Mouse (Mus musculus): ENCODE results near the gene Chaf1a.

The Chaf1a gene

DNA sequence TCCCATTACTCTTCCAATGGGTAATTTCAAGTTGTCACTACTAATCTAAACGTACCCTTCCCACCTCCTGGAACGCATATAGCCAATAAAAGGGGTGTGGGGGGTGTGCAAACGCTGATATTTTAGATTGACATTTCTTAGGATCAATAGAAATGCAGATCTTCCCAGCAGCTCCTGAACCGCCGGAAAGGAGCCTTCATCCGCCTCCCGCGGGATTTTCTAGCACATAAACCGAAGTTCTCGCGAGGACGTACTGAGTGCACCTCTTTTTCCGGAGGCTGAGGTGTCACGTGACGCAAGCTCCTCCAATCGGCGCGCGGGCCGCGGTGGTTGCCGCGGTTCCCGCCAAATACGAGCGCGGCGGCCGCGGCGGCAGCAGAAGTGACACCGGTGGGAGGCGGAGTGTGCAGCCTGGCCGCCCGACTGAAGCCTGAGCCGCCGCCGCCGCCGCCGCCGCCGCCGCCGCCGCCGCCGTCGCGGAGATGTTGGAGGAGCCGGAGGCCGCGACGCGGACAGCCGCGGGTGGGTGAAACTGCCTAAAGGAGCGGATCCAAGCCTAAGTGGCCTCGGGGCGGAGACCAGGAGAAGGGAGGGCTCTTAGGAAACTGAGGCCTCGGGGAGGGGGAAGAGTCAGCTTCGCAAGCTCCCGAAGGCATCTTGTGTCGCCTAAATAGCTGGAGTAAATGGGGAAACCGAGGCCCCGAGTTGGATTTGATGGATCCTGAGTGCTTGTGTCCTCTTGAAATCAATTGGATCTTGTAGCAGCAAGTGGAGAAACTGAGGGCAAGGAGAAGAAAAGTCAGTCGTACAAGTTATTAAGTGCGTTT is at the start of gene Chaf1a:
Gene Chaf1a (plus strand): TSS at position 410 of the 827 bp plus-strand sequence.
- peak; percentile 91 to 97 for DNase-seq (ENCODE audit: low spot score in 2 of 2)

DNA sequence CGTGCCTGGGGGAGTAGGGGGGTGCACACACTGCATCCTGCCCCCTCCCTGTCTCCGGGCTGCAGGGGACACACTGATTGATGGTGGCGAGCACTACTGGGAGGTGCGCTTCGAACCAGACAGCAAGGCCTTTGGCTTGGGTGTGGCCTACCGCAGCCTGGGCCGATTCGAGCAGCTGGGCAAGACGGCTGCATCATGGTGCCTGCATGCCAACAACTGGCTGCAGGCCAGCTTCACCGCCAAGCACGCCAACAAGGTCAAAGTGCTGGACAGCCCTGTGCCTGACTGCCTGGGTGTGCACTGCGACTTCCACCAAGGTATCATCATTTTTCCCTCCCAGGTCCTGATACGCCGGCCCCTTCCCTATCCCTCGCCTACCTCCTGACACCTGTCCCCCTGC is 44.2 kb upstream of the Chaf1a start:
- DNase-seq (ENCODE audit: low spot score in 2 of 2): peak in 1 of 2 experiments; percentile 57

DNA sequence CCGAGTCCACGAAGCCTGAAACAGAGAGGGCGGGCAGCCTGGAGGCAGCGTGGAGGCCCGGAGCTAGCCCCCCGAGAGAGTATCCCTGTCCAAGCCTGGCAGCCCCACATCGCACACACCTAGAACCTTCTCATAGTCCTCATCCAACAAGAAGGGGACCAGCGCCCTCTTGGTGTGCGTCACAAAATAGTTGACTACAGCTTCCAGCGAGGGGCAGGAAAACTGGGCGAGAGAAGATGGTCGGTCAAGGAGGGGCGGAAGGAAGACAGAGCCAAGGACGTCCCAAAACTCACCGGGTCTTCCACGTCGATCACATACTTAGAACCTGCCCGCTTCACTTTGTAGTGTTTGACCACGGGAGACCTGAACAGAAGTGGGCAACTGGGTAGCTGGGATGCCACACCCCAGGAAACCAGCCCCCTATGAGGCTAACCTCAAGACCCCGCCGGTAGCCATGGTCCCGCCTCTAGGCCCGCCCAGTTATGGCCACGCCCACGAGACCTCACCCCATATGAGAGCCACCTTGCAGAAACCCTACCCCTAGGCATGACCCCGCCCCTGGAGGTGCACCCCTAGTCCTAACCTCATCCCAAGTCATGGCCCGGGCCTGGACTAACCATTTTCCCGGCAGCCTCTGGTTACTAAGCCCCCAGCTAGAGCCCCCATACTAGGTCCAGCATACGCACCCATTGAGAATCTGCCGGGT is 40.3 kb upstream of the Chaf1a start:
- DNase-seq (ENCODE audit: low spot score in 2 of 2): no peak

DNA sequence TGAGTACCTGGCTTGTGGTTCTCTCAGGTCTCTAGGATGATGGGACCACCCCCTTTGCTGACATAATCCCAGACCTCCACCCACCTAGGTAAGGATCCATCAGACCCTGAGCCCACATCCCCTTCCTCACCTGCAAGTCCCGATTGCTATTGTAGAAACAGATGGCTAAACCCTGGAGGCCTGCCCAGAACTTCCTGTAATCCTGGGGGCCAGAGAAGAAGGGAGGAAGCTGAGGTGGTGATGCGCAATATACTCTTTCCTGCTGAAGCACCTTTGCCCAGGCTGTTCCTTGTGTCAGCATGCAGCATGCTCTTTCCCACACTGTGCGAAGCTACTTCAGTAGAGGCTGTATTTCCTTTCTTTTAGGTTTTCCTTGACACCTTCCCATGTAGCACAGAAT is 37.2 kb upstream of the Chaf1a start:
- DNase-seq (ENCODE audit: low spot score in 2 of 2): no peak

DNA sequence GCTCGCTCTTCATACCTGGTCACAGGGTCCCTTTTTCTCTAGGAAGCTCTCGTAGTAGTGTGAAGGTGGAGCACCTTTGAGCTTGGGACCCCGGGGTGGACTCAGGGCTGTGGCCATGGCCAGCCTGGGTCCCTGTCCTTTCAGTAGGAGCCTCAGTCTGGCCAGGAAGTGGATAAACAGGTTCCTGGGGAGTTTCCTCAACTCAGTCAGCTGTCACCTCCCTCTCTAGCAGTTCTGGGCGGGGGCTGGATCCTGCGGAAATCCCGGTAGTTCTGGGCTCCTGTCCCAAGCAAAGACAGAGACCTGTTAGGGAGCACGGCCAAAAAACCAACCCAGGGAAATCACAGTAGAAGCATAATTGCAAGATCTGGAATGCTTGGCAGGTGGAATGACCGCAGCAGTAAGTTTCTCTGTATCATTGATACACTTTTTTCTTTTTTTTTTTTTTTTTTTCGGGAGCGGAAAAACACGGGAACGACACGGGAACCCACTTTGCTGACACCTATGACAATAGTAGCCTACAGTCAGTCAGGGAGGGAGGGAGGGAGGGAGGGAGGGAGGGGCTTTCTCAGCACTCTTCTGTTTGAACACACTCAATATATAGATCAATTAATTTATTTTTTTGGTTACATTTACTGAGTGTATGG is 34.7 kb upstream of the Chaf1a start, which contains the start of the genes Stap2 and Mpnd:
Gene Stap2 (minus strand): TSS at position 170 of the 647 bp plus-strand sequence.
Gene Mpnd (plus strand): TSS at position 297 of the 647 bp plus-strand sequence.
- DNase-seq (ENCODE audit: low spot score in 2 of 2): peak; percentile 53 to 58

DNA sequence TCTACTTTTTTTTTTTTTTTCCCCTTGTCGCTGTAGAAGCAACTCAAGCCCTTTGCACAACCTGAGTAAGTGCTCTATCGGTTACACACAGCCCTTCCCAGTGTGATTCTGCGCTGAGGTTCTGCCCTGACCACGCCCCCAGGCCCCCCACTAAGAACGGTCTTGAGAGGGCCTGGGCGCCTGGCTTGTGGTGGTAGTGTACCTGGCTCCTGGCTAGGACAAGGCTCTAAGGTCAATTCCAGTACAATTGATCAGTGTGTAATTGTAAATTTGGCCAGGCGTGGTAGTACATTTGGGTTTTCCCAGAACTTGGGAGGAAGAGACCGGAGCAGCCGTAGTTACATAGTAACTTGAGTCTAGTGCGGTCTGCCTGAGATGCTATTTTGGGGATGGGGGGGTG is 33.3 kb upstream of the Chaf1a start:
- DNase-seq (ENCODE audit: low spot score in 2 of 2): no peak

DNA sequence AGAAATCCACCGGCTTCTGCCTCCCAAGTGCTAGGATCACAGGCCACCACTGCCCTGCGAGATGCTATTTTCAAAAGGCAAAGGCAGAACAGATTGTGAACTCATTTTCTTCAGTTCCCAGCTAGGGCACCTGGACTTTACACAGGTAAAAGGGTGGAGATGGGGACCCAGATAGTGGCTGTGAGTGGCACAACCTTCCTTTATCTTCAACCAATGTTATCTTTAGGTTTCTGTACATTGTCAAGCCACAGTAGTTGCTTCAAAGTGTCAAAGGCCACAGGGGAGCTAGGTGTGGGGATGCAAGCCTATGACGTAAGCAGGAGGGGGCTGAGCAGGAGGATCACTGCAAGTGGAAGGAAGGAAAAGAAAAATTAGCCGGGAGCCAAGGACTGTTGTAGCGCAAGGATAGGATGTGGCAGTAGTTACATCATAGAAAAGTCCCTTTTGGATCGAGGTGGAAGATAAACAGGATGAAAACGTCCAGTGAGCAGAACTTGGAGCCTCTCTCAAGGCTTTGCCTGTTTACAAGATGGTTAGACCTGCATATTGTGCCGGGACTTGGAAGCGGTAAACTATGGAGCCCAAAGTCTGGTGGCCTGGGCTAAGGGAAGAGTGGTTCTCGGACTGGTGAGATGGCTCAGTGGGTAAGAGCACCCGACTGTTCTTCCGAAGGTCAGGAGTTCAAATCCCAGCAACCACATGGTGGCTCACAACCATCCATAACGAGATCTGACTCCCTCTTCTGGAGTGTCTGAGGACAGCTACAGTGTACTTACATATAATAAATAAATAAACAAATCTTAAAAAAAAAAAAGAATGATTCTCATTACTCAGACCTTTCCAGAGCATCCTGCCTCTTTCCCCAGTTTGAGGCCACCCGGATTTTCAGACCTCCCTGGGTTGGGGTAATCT is 32.5 kb upstream of the Chaf1a start:
- DNase-seq (ENCODE audit: low spot score in 2 of 2): no peak

DNA sequence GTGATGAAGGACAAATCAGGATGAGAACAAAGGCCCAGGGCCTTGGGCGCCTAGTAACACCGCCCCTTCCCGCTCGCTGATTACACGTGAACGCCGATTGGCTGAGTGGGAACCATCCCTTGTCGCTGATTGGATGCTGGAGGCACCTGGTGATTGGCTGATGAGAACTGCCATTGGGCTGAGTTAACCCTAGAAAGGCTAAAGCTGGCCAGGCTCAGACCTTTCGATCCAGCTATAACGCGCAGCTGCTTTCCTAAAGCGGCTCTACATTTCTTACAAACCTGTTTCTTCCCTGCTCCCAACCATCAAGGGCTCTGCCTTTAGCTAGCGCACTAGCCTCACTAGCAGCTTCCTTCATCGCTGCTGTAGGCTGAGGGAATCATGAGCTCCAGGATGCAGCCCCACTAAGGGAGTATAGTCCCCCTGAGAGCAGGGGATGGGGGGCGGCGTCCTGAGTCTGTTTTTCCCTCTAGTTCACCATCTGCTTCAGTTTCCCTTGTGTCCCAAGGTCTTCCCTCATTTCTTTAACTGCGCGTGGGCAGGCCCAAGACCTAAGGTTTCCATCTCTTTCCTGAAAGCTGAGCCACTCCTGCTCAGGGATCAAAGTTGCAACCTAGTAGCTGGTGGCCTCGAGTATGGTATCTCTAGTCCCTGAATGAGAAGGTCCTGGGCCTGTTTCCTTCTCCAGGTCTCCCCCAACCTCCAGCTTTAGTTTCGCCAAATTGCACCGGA is 31.7 kb upstream of the Chaf1a start:
- peak; percentile 82 to 93 for DNase-seq (ENCODE audit: low spot score in 2 of 2)

DNA sequence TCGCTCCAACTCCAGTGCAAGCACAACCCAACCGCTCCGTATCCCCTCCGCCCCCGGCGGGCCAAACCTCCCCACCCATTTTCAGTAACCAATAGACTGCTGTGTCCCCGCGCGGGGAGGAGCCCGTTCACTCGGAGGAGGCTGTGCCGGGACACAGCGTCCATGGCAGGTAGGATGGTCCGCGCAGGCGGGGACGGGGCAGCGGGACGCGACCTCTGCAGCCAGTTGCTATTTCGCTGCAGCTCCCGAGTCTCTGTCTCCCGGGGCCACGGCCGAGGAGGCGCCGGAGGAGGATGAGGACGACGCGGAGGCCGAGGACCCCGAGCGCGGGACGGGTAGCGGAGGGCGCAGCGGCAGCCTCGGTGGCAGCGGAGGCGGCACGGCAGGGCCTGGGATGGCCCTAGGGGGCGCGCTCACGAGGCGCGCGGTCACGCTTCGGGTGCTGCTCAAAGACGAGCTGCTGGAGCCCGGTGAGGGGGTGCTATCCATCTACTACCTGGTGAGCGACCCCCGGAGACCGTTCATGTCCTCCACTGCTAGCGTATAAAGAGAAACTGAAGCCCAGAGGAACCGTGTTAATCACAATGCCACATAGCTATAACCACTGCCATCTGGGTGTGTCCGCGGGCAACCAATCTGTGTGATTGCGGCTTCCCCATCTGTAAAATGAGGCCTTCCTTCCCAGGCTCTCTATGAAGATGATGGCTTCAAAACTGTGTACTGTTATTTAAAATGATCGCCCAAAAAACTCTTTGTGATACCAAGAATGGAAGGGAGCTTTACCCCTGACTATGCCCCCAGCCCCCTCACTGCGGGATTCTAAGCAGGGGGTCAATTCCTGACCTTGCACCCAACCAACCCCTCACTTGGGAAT is 30.9 kb upstream of the Chaf1a start:
- DNase-seq (ENCODE audit: low spot score in 2 of 2): peak; percentile 89 to 93

DNA sequence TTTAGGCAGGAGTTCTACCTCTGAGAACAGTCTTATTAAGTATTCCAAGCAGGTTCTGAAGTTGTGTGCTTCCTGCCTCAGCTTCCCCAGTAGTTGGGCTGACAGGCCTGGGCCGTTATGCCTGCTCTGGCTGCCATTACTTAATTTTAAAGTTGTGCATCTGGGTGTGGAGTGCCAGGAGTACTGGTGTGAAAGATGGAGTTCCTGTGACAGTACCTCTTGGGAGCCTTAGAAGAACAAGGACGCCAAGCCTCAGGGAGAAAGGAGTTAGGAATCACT is 30.3 kb upstream of the Chaf1a start:
- no peak for DNase-seq (ENCODE audit: low spot score in 2 of 2)

DNA sequence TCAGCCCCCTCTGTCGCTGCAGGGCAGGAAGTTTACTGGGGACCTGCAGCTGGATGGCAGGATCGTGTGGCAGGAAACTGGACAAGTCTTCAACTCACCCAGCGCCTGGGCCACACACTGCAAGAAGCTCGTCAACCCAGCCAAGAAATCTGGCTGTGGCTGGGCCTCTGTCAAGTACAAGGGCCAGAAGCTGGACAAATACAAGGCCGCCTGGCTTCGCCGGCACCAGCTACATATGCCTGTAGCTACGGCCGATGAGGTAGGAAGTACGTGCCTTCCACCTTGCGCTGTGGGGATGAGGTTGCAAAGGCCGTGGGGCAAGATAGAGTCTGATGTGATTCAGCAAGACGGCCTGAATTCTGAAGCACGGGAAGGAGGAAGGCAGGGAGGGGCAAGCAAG is 30.0 kb upstream of the Chaf1a start:
- no peak for DNase-seq (ENCODE audit: low spot score in 2 of 2)

DNA sequence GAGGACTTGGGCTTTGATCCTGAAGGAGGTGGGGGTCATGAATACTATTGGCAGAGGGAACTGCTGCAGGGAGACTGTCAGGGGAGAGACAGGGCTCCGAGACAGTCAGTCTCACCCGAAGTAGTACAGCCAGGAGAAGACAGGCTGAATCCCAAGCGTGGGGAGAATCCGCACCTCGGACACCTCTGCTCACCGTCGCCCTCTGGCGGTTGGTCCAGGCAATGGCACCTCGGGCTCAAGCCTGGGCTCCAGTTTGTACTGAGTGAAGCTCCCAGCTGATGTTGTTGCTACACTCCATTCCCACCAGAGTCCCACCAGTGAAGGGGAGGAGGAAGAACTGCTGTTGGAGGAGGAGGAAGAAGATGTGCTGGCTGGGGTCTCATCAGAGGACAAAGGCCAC is 29.6 kb upstream of the Chaf1a start:
- DNase-seq (ENCODE audit: low spot score in 2 of 2): peak; percentile 66 to 76

DNA sequence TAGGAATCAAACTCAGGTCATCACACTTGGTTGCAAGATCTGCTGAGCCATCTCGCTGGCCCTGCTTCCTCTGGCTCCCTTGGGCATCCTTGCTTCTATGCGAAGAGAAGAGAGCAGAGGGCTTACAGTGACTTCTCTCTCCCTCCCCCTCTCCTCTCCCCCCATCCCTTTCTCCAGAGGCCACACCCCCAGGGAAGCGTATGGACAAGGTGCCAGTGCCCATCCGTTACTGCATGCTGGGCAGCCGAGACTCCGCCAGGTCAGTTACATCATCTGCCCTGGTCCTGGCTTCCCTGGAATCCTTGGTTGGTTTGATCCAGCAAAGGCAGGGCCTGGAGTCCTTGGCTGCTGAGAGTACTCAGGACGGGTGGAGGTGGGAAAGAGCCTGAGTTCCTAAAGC is 28.8 kb upstream of the Chaf1a start:
- no peak for DNase-seq (ENCODE audit: low spot score in 2 of 2)

DNA sequence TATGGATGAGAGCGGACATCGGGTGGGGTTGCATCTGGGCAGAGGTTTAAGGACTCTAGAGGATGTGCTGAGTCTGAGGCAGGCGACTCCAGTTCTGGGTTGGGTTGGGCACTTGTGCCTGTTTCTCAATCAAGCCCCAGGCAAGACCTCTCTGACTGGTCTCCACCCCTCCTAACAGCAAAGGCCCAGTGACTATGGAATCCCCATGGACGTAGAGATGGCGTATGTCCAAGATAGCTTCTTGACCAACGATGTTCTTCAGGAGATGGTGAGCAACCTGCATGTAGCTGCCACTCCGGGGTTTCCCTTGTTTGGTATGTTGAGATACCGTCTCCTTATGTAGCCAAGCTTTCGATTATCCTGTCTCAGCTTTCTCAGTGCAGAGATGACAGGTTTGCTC is 24.9 kb upstream of the Chaf1a start:
- no peak for DNase-seq (ENCODE audit: low spot score in 2 of 2)

DNA sequence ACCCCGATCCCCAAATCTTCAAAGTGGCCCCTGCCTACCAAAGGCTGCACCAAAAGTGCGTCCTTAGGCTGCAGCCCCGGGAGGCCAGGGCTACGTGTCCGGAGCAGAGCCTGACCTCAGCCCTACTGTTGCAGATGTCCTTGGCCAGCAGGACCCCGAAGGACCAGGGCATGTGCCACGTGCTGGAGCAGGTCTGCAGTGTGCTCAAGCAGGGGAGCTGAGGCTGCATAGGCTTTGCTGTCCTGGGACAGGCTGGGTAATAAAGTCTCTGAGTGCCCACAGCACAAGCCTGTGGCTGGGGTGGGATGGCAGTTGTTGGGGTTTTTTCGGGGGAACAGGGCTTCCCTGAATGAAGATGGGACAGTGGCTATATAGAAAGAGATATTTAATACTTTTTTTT is 23.9 kb upstream of the Chaf1a start:
- DNase-seq (ENCODE audit: low spot score in 2 of 2): no peak

DNA sequence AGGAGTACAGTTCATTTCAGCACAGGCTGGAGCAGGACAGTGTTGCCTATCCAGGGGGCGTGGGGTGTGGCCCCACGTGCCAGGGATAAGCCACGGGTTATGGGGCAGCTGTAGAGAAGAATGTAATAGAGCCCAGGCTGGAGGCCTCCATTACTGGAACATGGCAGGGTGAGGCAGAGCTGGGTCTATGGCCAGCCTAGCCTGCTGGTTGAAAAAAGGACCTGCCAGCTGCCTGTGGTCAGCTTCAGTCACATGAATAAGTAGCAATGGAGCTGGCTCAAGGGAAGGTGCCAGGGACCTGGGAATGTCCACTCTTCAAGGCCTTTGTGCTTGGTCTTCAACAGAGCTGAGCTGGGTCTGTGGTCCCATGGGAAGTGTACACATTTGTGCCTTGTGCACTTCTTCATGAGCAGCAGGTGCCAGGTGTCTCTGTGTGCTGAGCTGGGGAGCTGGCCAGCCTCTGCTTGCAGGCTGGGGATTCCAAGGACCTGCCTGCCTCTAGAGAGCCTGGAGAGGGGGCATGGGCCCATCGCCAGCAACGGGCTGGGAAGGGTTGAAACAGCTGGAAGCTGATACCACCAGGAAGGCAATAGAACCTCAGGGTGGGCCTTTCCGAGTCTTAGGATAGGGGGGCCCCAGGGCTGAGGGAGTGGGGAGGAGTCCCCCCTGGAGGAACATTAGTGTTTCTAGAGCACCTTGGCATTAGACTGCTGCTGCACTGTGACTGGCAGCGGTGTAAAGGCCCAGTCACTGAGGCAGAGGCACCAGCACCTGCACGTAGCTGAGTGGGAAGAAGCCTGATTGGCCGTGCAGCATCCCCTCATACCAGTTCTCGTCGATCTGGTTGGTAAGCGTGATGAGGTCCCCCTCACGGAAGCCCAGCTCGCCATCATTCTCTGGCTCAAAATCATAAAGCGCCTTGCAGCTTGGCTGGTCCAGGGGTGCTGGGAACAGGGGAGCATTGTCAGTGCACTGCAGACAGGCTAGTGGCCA is 23.1 kb upstream of the Chaf1a start:
- DNase-seq (ENCODE audit: low spot score in 2 of 2): no peak

DNA sequence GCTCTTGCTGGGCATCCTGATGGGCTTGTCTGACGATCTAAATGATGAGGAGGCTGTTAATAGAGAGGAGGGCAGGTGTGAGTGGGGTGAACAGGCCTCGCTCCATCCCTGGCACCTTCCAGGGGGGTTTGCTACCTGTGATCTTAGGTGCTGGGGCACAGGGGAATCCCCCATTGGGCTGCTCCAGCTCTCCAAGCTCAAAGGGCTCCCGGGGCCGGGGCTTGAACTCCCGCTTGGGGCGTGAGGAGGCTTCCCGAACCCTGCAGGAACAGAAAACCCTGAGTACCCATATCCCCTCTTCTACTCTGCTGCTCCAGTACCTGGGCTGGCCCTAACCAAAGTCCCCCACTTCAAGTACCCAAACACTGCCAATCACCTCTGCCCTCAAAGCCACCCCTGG is 22.4 kb upstream of the Chaf1a start:
- no peak for DNase-seq (ENCODE audit: low spot score in 2 of 2)

DNA sequence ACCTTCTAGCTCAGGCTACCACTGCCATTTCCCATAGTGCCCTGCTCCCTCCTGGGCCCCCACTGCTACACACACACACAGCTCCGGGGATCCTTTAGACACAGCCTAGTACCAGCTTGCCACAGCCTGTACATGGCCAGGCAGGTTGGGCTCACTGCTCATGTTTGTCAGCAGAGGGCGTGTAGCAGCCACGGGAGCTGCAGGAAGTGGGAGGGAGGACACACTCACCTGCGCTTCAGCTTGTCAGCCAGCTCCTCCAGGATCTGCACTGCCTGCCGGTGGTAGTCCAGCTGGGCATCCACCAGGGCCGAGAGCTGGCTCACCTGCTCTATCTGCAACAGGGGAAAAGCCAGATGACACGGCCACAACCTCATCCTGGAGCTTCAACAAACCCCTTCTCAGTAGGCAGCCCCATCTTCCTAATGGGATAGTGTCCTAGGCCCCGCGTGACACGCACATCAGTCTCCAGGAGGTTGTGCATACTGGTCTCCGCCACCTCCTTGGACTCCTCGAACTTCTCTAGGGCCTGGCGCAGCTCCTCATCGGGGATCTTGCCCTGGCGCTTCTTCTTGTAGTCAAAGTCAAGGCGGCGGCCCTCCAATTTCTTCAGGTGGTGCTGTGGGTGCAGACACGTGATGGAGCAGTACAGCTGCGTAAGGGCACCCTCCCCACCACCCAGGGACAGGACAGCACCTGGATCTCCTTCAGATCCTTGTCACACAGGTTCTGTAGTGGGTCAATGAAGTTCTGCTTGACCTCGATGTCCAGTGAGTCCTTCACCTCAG is 21.7 kb upstream of the Chaf1a start:
- peak; percentile 54 to 57 for DNase-seq (ENCODE audit: low spot score in 2 of 2)

Data from urinary bladder, postnatal 36 days (tissue).